Mouse (Mus musculus) embryonic facial prominence, embryonic 12.5 days (tissue): ENCODE measurements around the gene C1s1. TPM values are rescaled to one million over a fixed set of nuclear protein-coding genes. Genes with fewer than 3 reads are reported as not detected.
A peak's percentile ranks its signal among the peaks of the same experiment; 100 is the strongest.
"Not testable (repeated sequence)": the region's sequence is repeated elsewhere in the genome, so short reads cannot be mapped to it uniquely, and the experiment has no call there.

Experiments used
- ATAC-seq: fragments of 200-750 bp; cut with Nextera tagmentation; 2 replicates; pipeline ENCODE4 v1.8.0; 2017; ENCODE audit not compliant: insufficient number of reproducible peaks, insufficient read depth, low FRiP score, low TSS enrichment
- H3K27ac ChIP-seq: fragments of 300-500 bp; sonication (generic); 2 replicates; pipeline ENCODE4 v1.5.1; 2016; ENCODE audit warnings: mild to moderate bottlenecking
- H3K27me3 ChIP-seq: fragments of 300-500 bp; sonication (generic); 2 replicates; pipeline ENCODE4 v1.6.1; 2016; ENCODE audit warnings: mild to moderate bottlenecking, moderate library complexity
- H3K36me3 ChIP-seq: fragments of 300-500 bp; sonication (generic); 2 replicates; pipeline ENCODE4 v1.6.1; 2016; ENCODE audit warnings: mild to moderate bottlenecking
- H3K4me1 ChIP-seq: fragments of 300-500 bp; sonication (generic); 2 replicates; pipeline ENCODE4 v1.6.1; 2016
- H3K4me2 ChIP-seq: fragments of 300-500 bp; sonication (generic); replicated peaks from 2 replicates; pipeline ENCODE4 v1.6.1; 2016; ENCODE audit warnings: mild to moderate bottlenecking, moderate library complexity
- H3K4me3 ChIP-seq: fragments of 300-500 bp; sonication (generic); 2 replicates; pipeline ENCODE4 v1.5.1; 2016; ENCODE audit warnings: mild to moderate bottlenecking
- H3K9ac ChIP-seq: fragments of 300-500 bp; sonication (generic); 2 replicates; pipeline ENCODE4 v1.6.1; 2016; ENCODE audit warnings: mild to moderate bottlenecking, moderate library complexity
- H3K9me3 ChIP-seq: fragments of 300-500 bp; sonication (generic); 2 replicates; pipeline ENCODE4 v1.6.1; 2016; ENCODE audit warnings: mild to moderate bottlenecking, moderate library complexity
- WGBS: fragments of 180-500 bp; shearing (Covaris S2); methylation state at CpG from one replicate; pipeline ENCODE4 v1.1.7; 2016; 5-methylcytosine and 5-hydroxymethylcytosine counted together
- polyA plus RNA-seq: library from polyadenylated mRNA; unstranded; fragments of >200 nt; fragmentation: Nextera tagmentation; extraction: Ambion mirVana; gene quantifications from 2 replicates; pipeline ENCODE4 v1.2.1, GENCODE M21; 2016

Gene C1s1
- polyA plus RNA-seq, 1 experiment from 2014 or later, result 1.1 TPM

DNA sequence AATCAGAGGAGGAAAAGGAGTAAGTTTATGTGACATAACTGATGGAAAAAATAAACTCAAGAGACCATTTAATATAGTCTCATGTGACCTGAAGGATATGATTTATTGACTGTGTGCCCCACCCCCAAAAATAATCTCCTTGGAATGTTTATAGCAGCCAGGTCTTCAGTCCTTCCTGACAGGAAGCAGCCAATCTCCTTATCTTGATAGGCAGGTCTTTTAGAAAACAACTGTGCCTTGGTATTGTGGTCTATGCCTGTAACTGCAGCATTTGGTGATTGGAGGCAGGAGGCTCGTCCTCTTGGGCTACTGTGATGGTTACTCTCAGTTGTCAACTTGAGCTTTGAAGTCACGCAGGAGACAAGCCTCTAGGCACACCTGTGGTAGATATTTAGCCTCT, 54.6 kb downstream of the C1s1 start:
- WGBS, result 49% methylated on average over 2 of the region's 2 CpGs
- H3K9me3 ChIP-seq, result no peaks in the 10 kb centered on the region
- no peaks in the 10 kb centered on the region for H3K36me3 ChIP-seq
- H3K4me2 ChIP-seq, result no peak overlapping the region
- no peak overlapping the region for H3K27ac ChIP-seq
- no peak overlapping the region for H3K4me3 ChIP-seq
- no peaks in the 10 kb centered on the region for H3K4me1 ChIP-seq
- ATAC-seq, result no peak
- no peaks in the 10 kb centered on the region for H3K27me3 ChIP-seq
- H3K9ac ChIP-seq, result no peak overlapping the region

DNA sequence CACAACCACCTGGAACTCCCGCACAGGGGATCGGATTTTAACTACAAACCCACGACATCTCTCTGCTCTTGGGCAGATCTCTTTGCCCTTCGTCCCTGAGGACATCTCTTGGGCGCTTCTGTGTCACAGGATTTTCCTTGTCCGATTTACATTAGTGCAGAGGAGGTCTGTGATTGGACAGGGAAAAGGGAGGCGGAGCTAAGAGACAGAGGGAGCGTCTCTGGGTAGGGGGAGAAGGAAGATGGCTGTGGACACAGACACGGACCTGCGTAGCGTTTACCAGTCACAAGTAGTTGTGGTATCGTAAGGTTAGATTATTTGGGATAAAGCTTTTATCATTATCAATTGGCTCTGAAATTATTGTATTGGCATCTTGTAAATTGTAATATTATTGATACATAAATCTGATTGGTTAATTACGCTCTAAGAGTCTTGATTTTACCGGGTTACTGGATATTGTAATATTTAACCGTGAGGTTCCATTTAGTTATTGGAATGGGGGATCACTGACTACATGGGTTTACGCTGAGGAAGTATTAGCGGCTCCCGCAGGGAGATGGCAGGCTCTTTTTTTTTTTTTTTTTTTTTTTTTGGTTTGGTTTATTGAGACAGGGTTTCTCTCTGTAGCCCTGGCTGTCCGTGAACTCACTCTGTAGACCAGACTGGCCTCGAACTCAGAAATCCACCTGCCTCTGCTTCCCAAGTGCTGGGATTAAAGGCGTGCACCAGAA, 56.6 kb downstream of the C1s1 start:
- WGBS, result 37% methylated on average over 21 of the region's 21 CpGs
- H3K27me3 ChIP-seq, result no peaks in the 10 kb centered on the region
- H3K4me1 ChIP-seq, result no peaks in the 10 kb centered on the region
- no peak overlapping the region for H3K4me3 ChIP-seq
- ATAC-seq, result no peak
- H3K9me3 ChIP-seq, result no peaks in the 10 kb centered on the region
- H3K4me2 ChIP-seq, result peak overlapping the region; percentile 41
- no peaks in the 10 kb centered on the region for H3K36me3 ChIP-seq
- H3K27ac ChIP-seq, result no peak overlapping the region
- no peak overlapping the region for H3K9ac ChIP-seq

DNA sequence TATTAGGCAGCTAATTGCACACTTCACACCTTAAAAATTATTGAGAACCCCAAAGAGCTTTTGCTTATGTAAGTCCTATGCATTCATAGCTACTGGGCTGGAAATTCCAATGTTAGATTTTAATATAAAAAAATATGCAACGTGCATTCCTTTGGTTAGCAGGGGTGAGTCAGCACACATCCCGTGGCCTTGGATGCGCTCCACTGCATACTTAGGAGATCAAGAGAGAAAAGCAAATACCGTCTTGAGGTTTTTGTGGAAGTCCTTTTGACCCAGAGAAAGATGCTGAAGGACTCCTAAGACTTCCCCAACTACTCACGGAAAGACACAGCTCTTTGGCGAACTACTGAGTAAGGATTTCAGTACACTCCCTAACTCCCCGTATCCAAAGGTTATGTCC, 57.3 kb downstream of the C1s1 start:
- Histone ChIP-seq H3K27me3 (no peaks in the 10 kb centered on the region), H3K9me3 (no peaks in the 10 kb centered on the region), H3K4me3 (no peak overlapping the region), H3K9ac (no peak overlapping the region), H3K36me3 (no peaks in the 10 kb centered on the region), H3K27ac (no peak overlapping the region), H3K4me1 (no peaks in the 10 kb centered on the region), H3K4me2 (peak overlapping the region; percentile 41; the same call in 1 of the 2 replicates)
- no peak for ATAC-seq
- 79% methylated on average over 7 of the region's 7 CpGs for WGBS

DNA sequence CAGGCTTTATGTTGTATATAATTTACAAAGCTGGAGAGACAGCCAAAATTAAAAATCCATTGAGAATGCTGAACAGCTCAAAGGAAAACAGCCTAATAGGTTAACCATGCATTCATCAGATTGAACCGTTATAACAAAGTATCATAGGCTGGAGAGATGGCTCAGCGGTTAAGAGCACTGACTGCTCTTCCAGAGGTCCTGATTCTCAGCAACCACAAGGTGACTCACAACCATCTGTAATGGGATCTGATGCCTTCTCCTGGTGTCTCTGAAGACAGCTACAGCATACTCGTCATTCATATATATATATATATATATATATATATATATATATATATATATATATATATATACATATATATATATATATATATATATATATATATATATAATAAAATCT, 58.3 kb downstream of the C1s1 start:
- not testable (repeated sequence) for H3K27ac ChIP-seq, ATAC-seq, H3K4me3 ChIP-seq, H3K4me2 ChIP-seq, H3K9me3 ChIP-seq, H3K4me1 ChIP-seq, H3K27me3 ChIP-seq, H3K36me3 ChIP-seq, H3K9ac ChIP-seq
- 96% methylated on average over 3 of the region's 3 CpGs for WGBS

DNA sequence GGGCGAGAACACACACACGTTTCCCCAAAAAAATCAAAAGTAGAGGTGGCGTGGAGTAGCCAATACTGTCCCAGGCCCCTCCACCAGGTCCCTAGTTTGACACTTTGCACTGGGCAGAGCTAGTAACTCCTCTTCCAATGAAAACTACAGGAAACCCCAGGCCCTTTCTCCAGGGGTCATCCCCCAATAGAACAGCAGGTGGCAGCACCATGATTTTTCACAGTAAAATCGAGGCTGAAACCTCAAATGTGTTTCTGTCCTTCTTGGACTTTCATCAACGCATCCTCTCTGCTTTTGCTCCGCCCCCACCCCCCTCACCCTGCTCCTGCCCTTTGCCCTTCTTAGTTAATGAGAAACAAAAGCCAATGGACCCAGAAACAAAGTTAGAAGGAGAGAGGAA, 60.6 kb downstream of the C1s1 start:
- Histone ChIP-seq H3K4me3 (no peak overlapping the region), H3K4me1 (no peaks in the 10 kb centered on the region), H3K27ac (no peak overlapping the region), H3K9me3 (no peaks in the 10 kb centered on the region), H3K4me2 (no peak overlapping the region), H3K27me3 (no peaks in the 10 kb centered on the region), H3K9ac (no peak overlapping the region), H3K36me3 (no peaks in the 10 kb centered on the region)
- no peak for ATAC-seq
- 24% methylated on average over 6 of the region's 6 CpGs for WGBS

Other genes starting within 250 kb of the C1s1 start
- gene Cd163, start 237.7 kb downstream of the C1s1 start, polyA plus RNA-seq, result not detected in 2 replicates
- 59.1 and 64.5 TPM in 2 replicates for gene Pex5, start 127.3 kb downstream of the C1s1 start, polyA plus RNA-seq
- gene Clstn3, start 77.6 kb downstream of the C1s1 start, polyA plus RNA-seq, result 13.1 and 13.8 TPM in 2 replicates
- 0.24 and 0.45 TPM in 2 replicates for gene C1rl, start 49.2 kb downstream of the C1s1 start, polyA plus RNA-seq
- 0.55 and 0.57 TPM in 2 replicates for gene C1ra, start 30.0 kb downstream of the C1s1 start, polyA plus RNA-seq
- not detected in 2 replicates for gene C1rb, start 27.9 kb upstream of the C1s1 start, polyA plus RNA-seq
- not detected in 2 replicates for gene C1s2, start 93.7 kb upstream of the C1s1 start, polyA plus RNA-seq
- 46.0 and 49.1 TPM in 2 replicates for gene Lpcat3, start 120.7 kb upstream of the C1s1 start, polyA plus RNA-seq
- 192 and 199 TPM in 2 replicates for gene Emg1, start 169.8 kb upstream of the C1s1 start, polyA plus RNA-seq
- gene Phb2, start 170.0 kb upstream of the C1s1 start, polyA plus RNA-seq, result 359 and 370 TPM in 2 replicates
- 6.7 TPM in 2 replicates for gene Ptpn6, start 196.4 kb upstream of the C1s1 start, polyA plus RNA-seq
- gene Grcc10, start 199.0 kb upstream of the C1s1 start, polyA plus RNA-seq, result 498 and 530 TPM in 2 replicates
- not detected in 2 replicates for gene Gm45234, start 213.7 kb upstream of the C1s1 start, polyA plus RNA-seq
- 20.1 and 20.5 TPM in 2 replicates for gene Atn1, start 214.2 kb upstream of the C1s1 start, polyA plus RNA-seq
- 9.7 and 10.2 TPM in 2 replicates for gene Eno2, start 227.3 kb upstream of the C1s1 start, polyA plus RNA-seq
- gene Lrrc23, start 237.4 kb upstream of the C1s1 start, polyA plus RNA-seq, result 0.59 and 1.0 TPM in 2 replicates